Mouse (Mus musculus) left cerebral cortex, adult 2 months (tissue): Measurements from ENCODE around the gene Coro1b. TPM values are rescaled to one million over a fixed set of nuclear protein-coding genes. Genes with fewer than 3 reads are reported as not detected.

Experiments
- DNase-seq, 2 experiments: peaks; one replicate each; pipeline ENCODE4 v3.0.0; 2021 to 2022; ENCODE audit warnings: low spot score in 2 of 2, mixed read lengths in 1 of 2; ENCODE audit errors: extremely low spot score in 1 of 2
- H3K27ac ChIP-seq: fragments of 200-600 bp; 2 replicates; pipeline ENCODE4 v1.8.1; 2022
- H3K4me3 ChIP-seq: fragments of 200-600 bp; 2 replicates; pipeline ENCODE4 v1.8.1; 2022
- CTCF ChIP-seq: fragments of 200-600 bp; IDR thresholded peaks from 2 replicates; pipeline ENCODE4 v1.8.1; 2022; ENCODE audit warnings: antibody characterized with exemption, mild to moderate bottlenecking, moderate library complexity
- intact Hi-C: fragments of 180-260 bp; cut with DNase I; formaldehyde crosslinking; loops from one replicate; pipeline ENCODE4 v1.15.1; 2025
- long read RNA-seq, 2 experiments: library from polyadenylated mRNA; stranded (forward); transcript quantifications; one replicate each; pipeline ENCODE4 v2.0.0; 2021; ENCODE audit warnings: borderline mapping rate in 2 of 2
- total RNA-seq, 2 experiments: library from RNA; stranded (reverse); gene quantifications; 2 replicates each; pipeline ENCODE4 v1.2.3; 2021

Coro1b gene
- 10 to 100 TPM; 72.6 to 82.2 TPM for total RNA-seq
- long read RNA-seq, experiment 1, transcript Coro1b-201 (11 exons, 1,888 nt), result major isoform, 11 of 66 reads
- long read RNA-seq, experiment 1, partial matches to known transcripts, result 10 of 66 reads
- long read RNA-seq, experiment 1, other reads (novel, unspliced or antisense), result 44 of 66 reads
- long read RNA-seq, experiment 2, transcript Coro1b-201 (11 exons, 1,888 nt), result major isoform, 10 of 54 reads
- long read RNA-seq, experiment 2, partial matches to known transcripts, result 15 of 54 reads
- long read RNA-seq, experiment 2, other reads (novel, unspliced or antisense), result 29 of 54 reads

- DNase-seq, result peak; percentile 94 to 95
- Histone ChIP-seq H3K27ac (peak within 1 kb of the TSS; percentile 89), H3K4me3 (peak within 1 kb of the TSS; percentile 60)
- intact Hi-C loops, result no loop called here
- no peak for TF ChIP-seq CTCF
These were observed at the start of gene Coro1b for GRCm38 (mm10) chr19:4148491-4148806. Coro1b (plus strand) TSS chr19:4148619.

- Histone ChIP-seq H3K4me3 (no peak overlapping the region; the same call in 1 of the 2 replicates), H3K27ac (peak overlapping the region; percentile 86)
- TF ChIP-seq CTCF, result peak; percentile 93
- DNase-seq, result peak; percentile 87
- intact Hi-C loops, result loop anchor here (5.0 kb wide), 1 partner anchor 103 kb away; the partner anchor contains the start of gene Rad9a
These were observed 49.4 kb upstream of the Coro1b start for GRCm38 (mm10) chr19:4099056-4099455.

- H3K4me3 ChIP-seq, result peak within 1 kb of the TSS; percentile 72
- intact Hi-C loops, result loop anchor here (5.0 kb wide), 2 partner anchors 102 to 207 kb away; partner anchors contain the start of genes Grk2 and Rad9a
- TF ChIP-seq CTCF, result no peak
- peak within 1 kb of the TSS; percentile 86 for H3K27ac ChIP-seq
- peak; percentile 63 to 65 for DNase-seq
These were observed 48.3 kb upstream of the Coro1b start, which contains the start of gene Pitpnm1 for GRCm38 (mm10) chr19:4099837-4100717. Pitpnm1 (plus strand) TSS chr19:4099998.

- no peak for TF ChIP-seq CTCF
- intact Hi-C loops, result loop anchor here (5.0 kb wide), 1 partner anchor 207 kb away; the partner anchor contains the start of gene Grk2
- Histone ChIP-seq H3K4me3 (peak overlapping the region; percentile 72), H3K27ac (peak overlapping the region; percentile 86)
- peak; percentile 73 to 80 for DNase-seq
These were observed 47.6 kb upstream of the Coro1b start for GRCm38 (mm10) chr19:4100718-4101261.

- Histone ChIP-seq H3K4me3 (peak overlapping the region; percentile 72), H3K27ac (peak overlapping the region; percentile 86)
- no peak for DNase-seq
- intact Hi-C loops, result loop anchor here (5.0 kb wide), 1 partner anchor 206 kb away; the partner anchor contains the start of gene Grk2
- TF ChIP-seq CTCF, result no peak; the same call in 1 of the 2 replicates
These were observed 47.0 kb upstream of the Coro1b start for GRCm38 (mm10) chr19:4101466-4101865.

- Histone ChIP-seq H3K4me3 (no peak overlapping the region), H3K27ac (no peak overlapping the region)
- intact Hi-C loops, result loop anchor here (5.0 kb wide), 1 partner anchor 205 kb away; the partner anchor contains the start of gene Grk2
- no peak for DNase-seq
- TF ChIP-seq CTCF, result no peak
These were observed 46.4 kb upstream of the Coro1b start for GRCm38 (mm10) chr19:4102049-4102448.

GRCm38 (mm10) chr19:4102626-4103025 is 45.8 kb upstream of the Coro1b start:
- no peak overlapping the region for H3K27ac ChIP-seq
- intact Hi-C loops, result loop anchor here (5.0 kb wide), 1 partner anchor 205 kb away; the partner anchor contains the start of gene Grk2
- no peak for TF ChIP-seq CTCF
- no peak for DNase-seq
- no peak overlapping the region for H3K4me3 ChIP-seq

GRCm38 (mm10) chr19:4103294-4103693 is 45.1 kb upstream of the Coro1b start:
- no peak for DNase-seq
- TF ChIP-seq CTCF, result no peak
- no peak overlapping the region for H3K4me3 ChIP-seq
- intact Hi-C loops, result loop anchor here (5.0 kb wide), 1 partner anchor 204 kb away; the partner anchor contains the start of gene Grk2
- no peak overlapping the region for H3K27ac ChIP-seq

GRCm38 (mm10) chr19:4103792-4104191 is 44.6 kb upstream of the Coro1b start:
- DNase-seq, result no peak
- intact Hi-C loops, result loop anchor here (5.0 kb wide), 1 partner anchor 204 kb away; the partner anchor contains the start of gene Grk2
- Histone ChIP-seq H3K4me3 (no peak overlapping the region), H3K27ac (no peak overlapping the region)
- no peak for TF ChIP-seq CTCF

- DNase-seq, result no peak
- TF ChIP-seq CTCF, result no peak
- intact Hi-C loops, result loop anchor here (5.0 kb wide), 1 partner anchor 203 kb away; the partner anchor contains the start of gene Grk2
These were observed 43.7 kb upstream of the Coro1b start for GRCm38 (mm10) chr19:4104675-4105194.

GRCm38 (mm10) chr19:4106654-4107053 is 41.8 kb upstream of the Coro1b start:
- TF ChIP-seq CTCF, result no peak
- no peak for DNase-seq
- no peak overlapping the region for H3K27ac ChIP-seq
- no peak overlapping the region for H3K4me3 ChIP-seq
- intact Hi-C loops, result no loop called here

More at GRCm38 (mm10) chr19:4104675-4105194, 43.7 kb upstream of the Coro1b start:
- H3K4me3 ChIP-seq, result no peak overlapping the region
- no peak overlapping the region for H3K27ac ChIP-seq
